Comparison of ENCODE assay signal across 11 mouse cellular contexts in genomic region chr4:97780666-97781435, GRCm38 (mm10). TPM values are rescaled to one million over a fixed set of nuclear protein-coding genes. Genes with fewer than 3 reads are reported as not detected.
DNase-seq lines count a peak whose midpoint lies in the region; ATAC-seq lines count a peak whose summit lies in the region.
"Had no signal": no experiment of that assay in that cellular context is flagged by ENCODE, and none has a peak within 500 bp of the region (broad histone marks: within the 10 kb centered on the region; RNA-seq: fewer than 3 reads in every experiment).

No protein-coding gene starts in this region.

- 78% methylated on average over 7 of the region's 7 CpGs for WGBS in heart, embryonic 14.5 days
- WGBS in neural tube, embryonic 12.5 days: 74% methylated on average over 7 of the region's 7 CpGs
- WGBS in midbrain, embryonic 12.5 days: 69% methylated on average over 7 of the region's 7 CpGs

- DNase-seq in heart, postnatal 25 days (ENCODE audit: low spot score): no peak
- DNase-seq in neural tube, embryonic 10.5 days (ENCODE audit: extremely low spot score, low spot score): no peak
- DNase-seq in spleen, postnatal 4 days (ENCODE audit: low spot score in 2 of 2): no peak
- DNase-seq in gastrocnemius, postnatal 25 days: no peak

- H3K4me1 ChIP-seq in heart, embryonic 14.5 days (ENCODE audit: control insufficient read depth in 2 of 2, insufficient read depth in 2 of 2, low read length in 2 of 2): peaks cover 0 to 5% of the 10 kb centered on the region in 2 experiments; a peak in 3 of 4 replicates
- peaks cover 10% of the 10 kb centered on the region; the same call in 1 of the 2 replicates for H3K4me1 ChIP-seq in neural tube, embryonic 12.5 days
- peaks cover 22% of the 10 kb centered on the region; the same call in 1 of the 2 replicates for H3K4me1 ChIP-seq in midbrain, embryonic 12.5 days
- H3K4me1 ChIP-seq: intestine, embryonic 15.5 days had no signal

- 0 out of 4 replicates have a peak overlapping the region, but pooled peaks of 1 of the 2 experiments have one; percentile 1 for H3K4me3 ChIP-seq in heart, embryonic 14.5 days (ENCODE audit: control insufficient read depth in 1 of 2, insufficient read depth in 1 of 2, low read depth in 1 of 2, low read length in 2 of 2)
- no peak overlapping the region for H3K4me3 ChIP-seq in neural tube, embryonic 12.5 days
- H3K4me3 ChIP-seq in midbrain, embryonic 12.5 days: no peak overlapping the region

- no peaks in the 10 kb centered on the region for H3K27me3 ChIP-seq in heart, embryonic 14.5 days (ENCODE audit: control insufficient read depth, insufficient read depth, low read length)
- no peaks in the 10 kb centered on the region for H3K27me3 ChIP-seq in neural tube, embryonic 12.5 days (replicated peaks)
- H3K27me3 ChIP-seq in midbrain, embryonic 12.5 days: peaks cover 82% of the 10 kb centered on the region
- H3K27me3 ChIP-seq: intestine, embryonic 15.5 days had no signal

- no peaks in the 10 kb centered on the region for H3K9me3 ChIP-seq in heart, embryonic 14.5 days (ENCODE audit: control insufficient read depth, low read length)
- no peaks in the 10 kb centered on the region for H3K9me3 ChIP-seq in neural tube, embryonic 12.5 days
- 0 out of 2 replicates have a peak, but pooled peaks cover 2% of the 10 kb centered on the region for H3K9me3 ChIP-seq in midbrain, embryonic 12.5 days
- H3K9me3 ChIP-seq: intestine, embryonic 15.5 days had no signal

- H3K4me2 ChIP-seq in heart, embryonic 14.5 days (ENCODE audit: low read length): peak overlapping the region; percentile 82
- peak overlapping the region; percentile 80 for H3K4me2 ChIP-seq in neural tube, embryonic 12.5 days (replicated peaks)
- peak overlapping the region; percentile 28 for H3K4me2 ChIP-seq in midbrain, embryonic 12.5 days (replicated peaks)

- ATAC-seq in heart, embryonic 14.5 days (ENCODE audit: insufficient number of reproducible peaks, insufficient read depth, low FRiP score, low read depth): no peak
- no peak for ATAC-seq in neural tube, embryonic 12.5 days (ENCODE audit: low FRiP score, low read depth)
- no peak for ATAC-seq in midbrain, embryonic 12.5 days (ENCODE audit: low FRiP score, low read depth)
- ATAC-seq: intestine, embryonic 15.5 days had no signal

- intact Hi-C loops in heart, postnatal 25 days (cut with DNase I): loop anchor here (1.0 kb wide), 1 partner anchor 125 kb away; no protein-coding TSS in a partner anchor

- peak overlapping the region; percentile 23; the same call in 1 of the 2 replicates for H3K9ac ChIP-seq in heart, embryonic 14.5 days (ENCODE audit: low read length)
- H3K9ac ChIP-seq in neural tube, embryonic 12.5 days: no peak overlapping the region
- no peak overlapping the region for H3K9ac ChIP-seq in midbrain, embryonic 12.5 days (replicated peaks)
- H3K9ac ChIP-seq: intestine, embryonic 15.5 days had no signal

- no peak overlapping the region for H3K27ac ChIP-seq in heart, embryonic 14.5 days (replicated peaks in 1 of 2; ENCODE audit: control insufficient read depth in 1 of 2, insufficient read depth in 1 of 2, low read depth in 2 of 2, low read length in 2 of 2)
- no peak overlapping the region for H3K27ac ChIP-seq in neural tube, embryonic 12.5 days
- H3K27ac ChIP-seq in midbrain, embryonic 12.5 days (replicated peaks): no peak overlapping the region
- H3K27ac ChIP-seq: intestine, embryonic 15.5 days had no signal

- H3K36me3 ChIP-seq in heart, embryonic 14.5 days (ENCODE audit: control insufficient read depth, insufficient read depth, low read length): peaks cover 33% of the 10 kb centered on the region
- peaks cover 16% of the 10 kb centered on the region for H3K36me3 ChIP-seq in neural tube, embryonic 12.5 days
- H3K36me3 ChIP-seq in midbrain, embryonic 12.5 days: peaks cover 13% of the 10 kb centered on the region

RNA-seq across cellular contexts. Expression of gene E130114P18Rik, which starts 3.0 kb away (rescaled TPM):
- 0.57 and 0.59 TPM in 2 replicates for polyA plus RNA-seq in heart, embryonic 14.5 days (2014; fragmentation: Nextera tagmentation; extraction: Ambion mirVana)
- total RNA-seq in heart, postnatal 25 days (2021): not detected
- 17.3 and 20.4 TPM in 2 replicates for polyA plus RNA-seq in neural tube, embryonic 12.5 days (2016; fragmentation: Nextera tagmentation; extraction: Ambion mirVana)
- polyA plus RNA-seq in midbrain, embryonic 12.5 days (2016; fragmentation: Nextera tagmentation; extraction: Ambion mirVana): 11.5 and 16.5 TPM in 2 replicates
- total RNA-seq in gastrocnemius, postnatal 25 days (2021): under 1 TPM in 1 of 2 experiments, not detected in 1; 0.41 TPM
- total RNA-seq: common myeloid progenitor, adult 5-6 weeks; liver, adult 2 months; megakaryocyte-erythroid progenitor cell, adult 5-6 weeks had no signal
- polyA plus RNA-seq: liver, adult 2 months had no signal

RNA-seq across cellular contexts. Expression of gene Nfia, which starts 8.3 kb away (rescaled TPM):
- polyA plus RNA-seq in heart, embryonic 14.5 days (2014; fragmentation: Nextera tagmentation; extraction: Ambion mirVana): 50.9 and 54.3 TPM in 2 replicates
- total RNA-seq in heart, postnatal 25 days (2021): 100 to 1,000 TPM; 134 to 149 TPM
- 42.4 and 47.8 TPM in 2 replicates for polyA plus RNA-seq in neural tube, embryonic 12.5 days (2016; fragmentation: Nextera tagmentation; extraction: Ambion mirVana)
- 28.5 and 28.6 TPM in 2 replicates for polyA plus RNA-seq in midbrain, embryonic 12.5 days (2016; fragmentation: Nextera tagmentation; extraction: Ambion mirVana)
- total RNA-seq in gastrocnemius, postnatal 25 days (2021): 10 to 100 TPM; 54.7 to 55.0 TPM

Comparison
In these comparisons a context has a peak if more than half of its experiments do, and no peak if none do; other contexts are left out.
1. H3K4me2 ChIP-seq: peak in every context shown above with its lines; median percentile 82 in heart, embryonic 14.5 days; 80 in neural tube, embryonic 12.5 days; 28 in midbrain, embryonic 12.5 days.